Mouse (Mus musculus) heart, postnatal 25 days (tissue): ENCODE results near the gene Supt20. TPM values are rescaled to one million over a fixed set of nuclear protein-coding genes. Genes with fewer than 3 reads are reported as not detected.
"Not testable (repeated sequence)": the region's sequence is repeated elsewhere in the genome, so short reads cannot be mapped to it uniquely, and the experiment has no call there.

Source experiments
- DNase-seq: peaks from one replicate; pipeline ENCODE4 v3.0.0; 2022; ENCODE audit warnings: low spot score
- intact Hi-C: fragments of 180-260 bp; cut with DNase I; formaldehyde crosslinking; loops from one replicate; pipeline ENCODE4 v1.15.1; 2025
- total RNA-seq, 2 experiments: library from RNA; stranded (reverse); gene quantifications; 2 replicates each; pipeline ENCODE4 v1.2.3; 2021

The Supt20 gene
- total RNA-seq, 2 experiments from 2014 or later: 18.4 to 18.9 TPM

DNA sequence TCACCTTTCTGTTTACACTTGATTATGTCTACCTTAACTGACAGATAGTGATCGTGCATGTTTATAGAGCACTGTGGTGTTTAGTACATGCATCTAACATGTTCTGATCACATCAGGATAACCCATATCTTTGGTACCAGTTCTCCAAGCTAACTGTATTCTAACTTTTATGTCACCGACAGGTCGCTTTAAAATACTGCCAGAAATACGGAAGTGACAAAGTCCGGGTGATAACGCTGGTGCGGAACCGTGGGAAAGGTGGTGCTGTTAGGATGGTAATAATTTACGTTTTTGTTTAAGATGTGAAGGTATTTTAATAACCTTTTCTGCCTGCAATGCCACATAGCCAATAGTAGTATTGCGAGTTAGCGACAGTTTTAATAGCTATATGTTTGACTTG lies 49.4 kb downstream of the Supt20 start:
- DNase-seq: no peak

GRCm38 (mm10) chr3:54745799-54746198 lies 53.2 kb downstream of the Supt20 start:
- intact Hi-C loops: no loop called here
- DNase-seq: no peak

More for the DNA sequence above, 49.4 kb downstream of the Supt20 start:
- intact Hi-C loops: no loop called here

GRCm38 (mm10) chr3:54753411-54753810 lies 60.8 kb downstream of the Supt20 start:
- intact Hi-C loops: no loop called here

DNA sequence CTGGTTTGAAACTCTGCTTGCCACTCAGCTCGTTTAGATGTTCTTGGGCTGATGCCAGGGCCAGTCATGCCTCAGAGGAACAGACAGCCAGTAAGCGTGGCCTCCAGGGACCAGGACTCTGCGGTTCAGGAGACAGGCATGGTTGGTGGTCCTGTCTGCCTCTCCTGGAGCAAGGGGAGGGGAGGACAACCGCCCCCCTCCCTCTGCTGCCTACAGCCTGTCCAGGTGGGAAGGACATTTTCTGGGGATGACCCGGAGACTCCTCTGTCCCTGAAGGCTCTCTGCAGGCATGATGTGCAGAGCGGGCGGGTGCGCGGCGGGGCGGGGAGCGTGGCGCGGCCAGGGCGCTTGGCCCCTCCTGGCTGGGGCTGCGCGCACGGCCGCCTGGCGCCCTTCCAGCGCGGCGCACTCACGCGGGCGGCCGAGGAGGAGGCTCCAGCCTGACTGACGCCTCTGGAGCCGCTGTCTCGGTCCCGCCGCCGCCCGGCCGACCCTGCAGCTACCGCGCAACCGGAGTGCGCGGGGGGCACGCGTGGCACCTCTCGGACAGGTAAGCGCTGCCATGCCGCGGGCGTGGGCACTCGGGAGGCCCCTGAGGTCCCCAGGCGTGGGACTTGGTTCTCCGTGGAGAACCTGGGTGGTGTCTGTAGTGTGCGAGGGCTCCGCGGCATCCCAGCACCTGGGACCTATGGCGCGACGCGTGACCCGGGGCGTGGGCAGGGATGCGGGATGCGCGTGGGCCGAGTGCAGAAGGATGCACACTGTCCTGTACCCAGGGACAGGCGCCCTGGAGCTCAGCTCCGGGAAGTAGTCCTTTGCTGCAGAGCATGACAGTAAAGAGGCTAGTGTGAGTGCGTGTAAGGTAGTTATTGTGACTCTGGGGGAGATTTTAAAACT lies 62.8 kb downstream of the Supt20 start, which contains the start of gene Smad9:
Smad9 (plus strand) TSS at position 438 of the 897 bp plus-strand sequence.
- intact Hi-C loops: no loop called here
- peak; percentile 33 for DNase-seq

More at GRCm38 (mm10) chr3:54753411-54753810, 60.8 kb downstream of the Supt20 start:
- no peak for DNase-seq

DNA sequence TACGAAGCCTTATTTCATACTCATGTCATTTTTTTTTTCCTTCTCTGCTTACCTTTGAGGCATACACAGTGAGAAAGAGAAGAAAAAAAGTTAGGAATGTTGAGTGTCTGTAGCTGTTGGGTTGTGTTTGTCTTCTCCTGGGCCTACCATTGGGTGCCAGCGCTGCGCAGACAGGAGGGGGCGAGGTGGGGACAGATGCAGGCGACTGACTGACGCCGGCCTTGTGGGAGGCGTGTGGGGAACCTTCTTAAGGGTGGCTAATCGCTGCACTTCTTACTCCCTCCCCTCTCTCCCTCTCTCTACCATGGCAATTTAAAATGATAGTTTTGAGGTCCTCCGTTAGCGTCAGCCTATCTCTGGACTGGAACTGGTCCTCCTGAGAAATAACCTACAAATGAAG lies 63.5 kb downstream of the Supt20 start:
- DNase-seq: no peak
- intact Hi-C loops: no loop called here

GRCm38 (mm10) chr3:54757446-54757845 lies 64.8 kb downstream of the Supt20 start:
- intact Hi-C loops: no loop called here
- DNase-seq: no peak

DNA sequence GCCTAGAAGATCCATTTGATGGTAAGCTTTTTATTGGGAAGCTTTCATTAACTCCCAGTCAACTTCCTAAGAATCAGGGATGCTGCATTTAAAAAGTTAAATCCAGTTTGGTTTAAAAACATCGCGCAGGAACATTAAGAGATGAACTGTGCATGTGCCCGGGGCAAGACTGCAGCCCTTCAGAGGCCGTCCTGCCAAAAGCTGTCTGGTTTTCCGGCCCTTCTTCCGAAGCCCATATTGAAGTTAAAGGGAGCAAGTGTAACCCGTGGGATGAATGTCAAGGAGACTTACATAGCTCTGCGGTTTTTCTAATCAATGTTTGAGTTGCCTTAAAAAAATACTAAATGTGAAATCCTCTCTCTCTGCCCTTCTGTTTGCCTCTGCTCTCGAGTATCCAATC lies 66.6 kb downstream of the Supt20 start:
- DNase-seq: no peak
- intact Hi-C loops: no loop called here

DNA sequence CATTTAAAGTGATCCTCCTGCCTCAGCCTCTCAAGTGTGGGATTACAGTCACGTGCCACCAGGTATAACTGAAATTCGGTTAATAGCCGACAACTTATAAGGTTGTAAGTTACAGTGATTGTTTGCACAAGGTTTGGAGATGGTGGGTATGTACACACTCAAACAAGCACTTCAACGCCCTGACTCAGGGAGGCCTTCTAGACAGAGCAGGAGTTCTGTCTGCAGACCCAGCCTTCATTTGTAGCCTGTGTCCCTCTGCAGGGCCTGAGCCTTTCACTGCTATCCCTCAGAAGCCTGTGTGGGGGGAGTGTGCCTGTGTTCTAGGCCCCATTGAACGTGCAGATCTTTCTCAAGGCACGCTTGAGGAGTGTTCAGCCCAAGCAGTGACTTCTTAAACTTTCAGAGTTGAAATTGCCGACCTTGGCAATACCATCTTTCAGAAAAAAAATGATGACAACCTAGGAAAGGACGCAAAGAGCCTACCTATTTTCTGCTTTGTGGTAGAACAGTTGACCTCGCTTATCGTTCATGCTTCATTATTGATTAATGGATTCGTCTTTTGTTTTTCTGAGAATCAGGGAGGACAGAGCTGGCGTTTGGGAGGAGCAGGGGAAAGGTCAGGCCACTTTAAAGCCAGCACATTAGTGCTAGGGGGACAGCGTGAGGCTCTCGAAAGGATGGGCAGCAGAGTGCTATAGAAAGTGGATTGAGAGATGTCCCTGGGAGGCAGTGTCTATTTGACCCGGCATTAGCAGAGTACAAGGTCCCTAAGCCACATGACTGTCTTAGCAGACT lies 67.9 kb downstream of the Supt20 start:
- intact Hi-C loops: no loop called here
- DNase-seq: no peak

GRCm38 (mm10) chr3:54761258-54761657 lies 68.7 kb downstream of the Supt20 start:
- intact Hi-C loops: no loop called here
- DNase-seq: no peak

DNA sequence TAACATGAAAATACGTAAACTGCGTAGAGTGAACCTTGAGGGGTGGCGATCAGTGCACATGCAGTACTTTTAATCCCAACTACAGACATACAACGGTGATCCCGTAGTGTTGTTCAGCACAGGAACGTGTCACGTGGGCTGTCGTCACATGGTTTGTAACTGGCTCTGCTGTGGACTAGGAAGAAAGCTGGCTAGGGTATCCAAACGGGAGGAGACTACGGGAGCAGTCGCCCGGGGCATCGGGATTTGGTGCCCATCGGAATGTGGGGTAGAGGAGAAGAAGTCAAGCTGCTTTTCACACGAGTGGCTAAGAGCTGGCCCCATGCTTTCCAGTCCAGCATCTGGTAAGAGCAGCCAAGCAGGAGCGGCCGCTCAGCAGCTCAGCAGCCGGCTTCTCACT lies 71.8 kb downstream of the Supt20 start:
- no peak for DNase-seq
- intact Hi-C loops: no loop called here

DNA sequence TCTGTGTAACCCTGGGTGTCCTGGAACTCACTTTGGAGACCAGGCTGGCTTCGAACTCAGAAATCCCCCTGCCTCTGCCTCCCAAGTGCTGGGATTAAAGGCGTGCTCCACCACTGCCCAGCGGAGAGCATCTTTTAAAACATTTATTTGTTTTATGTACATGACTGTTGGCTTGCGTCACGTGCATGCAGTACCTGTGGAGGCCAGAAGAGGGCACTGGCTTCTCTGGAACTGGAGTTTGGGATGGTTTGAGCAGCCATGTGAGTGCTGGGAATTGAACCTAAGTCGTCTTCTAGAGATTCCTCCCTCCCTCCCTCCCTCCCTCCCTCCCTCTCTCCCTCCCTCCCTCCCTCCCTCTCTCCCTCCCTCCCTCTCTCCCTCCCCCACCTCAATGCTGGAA lies 72.9 kb downstream of the Supt20 start:
- intact Hi-C loops, DNase-seq: not testable (repeated sequence)

DNA sequence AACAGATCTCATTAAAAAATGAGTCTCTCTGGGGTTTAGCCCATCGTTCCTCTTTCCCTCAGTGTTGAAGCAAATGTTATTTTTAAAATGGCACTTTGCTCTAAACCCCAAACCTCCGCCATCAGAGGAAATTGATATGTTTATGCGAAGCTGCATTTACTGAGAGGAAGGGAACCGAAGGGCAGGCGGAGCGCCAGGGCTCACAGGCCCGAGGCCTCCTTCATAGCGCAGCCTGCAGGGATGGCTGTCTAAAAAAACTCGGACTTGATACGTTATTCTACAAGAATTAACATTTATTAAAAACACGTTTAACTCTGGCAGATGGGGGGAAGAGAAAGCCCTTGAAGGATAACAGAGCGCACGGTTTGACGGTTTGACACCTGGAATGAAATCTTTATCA lies 73.4 kb downstream of the Supt20 start:
- intact Hi-C loops: no loop called here
- no peak for DNase-seq

DNA sequence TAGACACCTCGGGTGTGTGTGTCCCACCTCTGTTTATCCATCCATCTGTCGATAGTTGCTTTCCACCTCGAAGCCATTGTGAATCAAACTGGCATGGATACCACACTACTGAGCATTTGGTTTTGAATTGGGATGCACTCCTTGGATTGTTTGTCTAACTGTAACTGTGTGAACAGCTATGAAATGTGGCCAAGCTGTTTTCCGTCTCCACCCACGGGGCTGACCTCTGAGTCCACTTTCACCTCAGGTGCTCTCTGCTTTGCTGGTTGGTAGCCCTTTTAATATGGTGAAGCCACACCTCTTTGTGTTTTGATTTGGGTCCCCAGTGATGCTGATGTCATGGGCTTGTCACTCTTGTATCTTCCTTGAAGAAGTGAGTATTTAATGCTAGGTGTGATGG lies 74.2 kb downstream of the Supt20 start:
- no peak for DNase-seq
- intact Hi-C loops: no loop called here

GRCm38 (mm10) chr3:54768592-54768991 lies 76.0 kb downstream of the Supt20 start:
- intact Hi-C loops: no loop called here
- DNase-seq: no peak

- no peak for DNase-seq
- intact Hi-C loops: no loop called here
Observed at GRCm38 (mm10) chr3:54769349-54770275, 77.0 kb downstream of the Supt20 start.

DNA sequence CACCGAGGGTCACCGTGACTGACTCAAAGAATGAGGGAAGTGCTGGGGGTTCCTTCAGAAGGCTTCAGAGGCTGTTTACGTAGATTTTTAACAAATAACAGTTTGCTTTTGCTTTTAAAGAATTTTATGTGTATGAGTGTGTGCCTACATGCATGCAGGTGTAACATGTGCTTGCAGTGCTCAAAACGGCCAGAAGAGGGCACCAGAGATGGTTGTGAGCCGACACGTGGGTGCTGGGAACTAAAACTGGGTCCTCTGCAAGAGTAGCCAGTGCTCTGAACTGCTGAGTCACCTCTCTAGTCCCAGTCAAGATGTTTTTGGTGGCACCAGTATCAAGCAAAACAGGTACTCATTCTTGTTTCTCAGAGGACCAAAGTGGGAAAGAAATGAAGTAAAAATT lies 81.0 kb downstream of the Supt20 start:
- no peak for DNase-seq
- intact Hi-C loops: no loop called here

GRCm38 (mm10) chr3:54775989-54776631 lies 83.5 kb downstream of the Supt20 start:
- no peak for DNase-seq
- intact Hi-C loops: no loop called here
